8 mouse cellular contexts compared by ENCODE assay signal in the genomic region with DNA sequence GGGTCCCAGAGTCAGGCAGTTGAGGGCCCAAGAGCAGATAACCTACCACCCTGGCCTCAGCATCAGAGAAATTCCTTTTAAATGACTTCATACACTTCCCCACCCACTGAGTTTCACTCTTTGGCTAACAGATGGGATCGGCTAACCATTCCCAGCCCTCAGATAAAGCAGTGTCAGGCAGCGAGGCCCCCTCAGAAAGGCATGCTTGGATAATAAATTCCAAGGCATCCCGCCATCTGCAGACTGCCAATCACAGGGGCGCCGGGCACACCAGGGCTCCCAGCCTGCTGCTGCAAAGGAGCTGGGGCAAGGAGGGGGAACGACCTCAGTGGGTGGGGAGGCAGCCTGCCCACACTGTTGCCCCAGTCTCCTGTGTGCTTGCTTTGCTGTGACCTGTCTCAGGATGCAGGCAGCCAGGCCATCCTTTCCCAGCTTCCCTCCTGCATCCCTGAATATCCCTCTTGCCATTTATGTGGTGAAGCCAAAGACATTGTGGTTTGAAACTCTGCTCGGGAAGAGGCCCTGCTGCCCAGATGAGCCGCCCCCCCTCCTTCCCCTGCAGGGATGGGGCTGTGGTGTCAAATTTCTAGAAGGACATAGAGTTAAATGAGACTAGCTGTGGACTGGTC.
DNase-seq lines count a peak whose midpoint lies in the region; ATAC-seq lines count a peak whose summit lies in the region.

No protein-coding gene starts in this region.

- H3K36me3 ChIP-seq in lung, embryonic 15.5 days: no peaks in the 10 kb centered on the region
- H3K36me3 ChIP-seq in forebrain, embryonic 13.5 days (ENCODE audit: poor library complexity, severe bottlenecking): no peaks in the 10 kb centered on the region
- H3K36me3 ChIP-seq in intestine, embryonic 15.5 days: no peaks in the 10 kb centered on the region
- no peaks in the 10 kb centered on the region for H3K36me3 ChIP-seq in stomach, embryonic 16.5 days (ENCODE audit: control insufficient read depth, insufficient read depth, low read length)

- no peak overlapping the region for H3K4me2 ChIP-seq in lung, embryonic 15.5 days
- no peak overlapping the region; the same call in 1 of the 2 replicates for H3K4me2 ChIP-seq in forebrain, embryonic 13.5 days
- no peak overlapping the region; the same call in 1 of the 2 replicates for H3K4me2 ChIP-seq in intestine, embryonic 15.5 days (replicated peaks)
- H3K4me2 ChIP-seq in stomach, embryonic 16.5 days (ENCODE audit: low read depth, low read length): no peak overlapping the region

- ATAC-seq in lung, embryonic 15.5 days (ENCODE audit: borderline replicate concordance, extremely low read depth, low FRiP score, low TSS enrichment): peak; percentile 58; the same call in 1 of the 2 replicates
- peak; percentile 72 for ATAC-seq in forebrain, embryonic 13.5 days
- peak; percentile 79 for ATAC-seq in intestine, embryonic 15.5 days
- peak; percentile 47; the same call in 1 of the 2 replicates for ATAC-seq in stomach, embryonic 16.5 days (ENCODE audit: insufficient read depth, low FRiP score)

- H3K27ac ChIP-seq in lung, embryonic 15.5 days: peak overlapping the region; percentile 60
- peak overlapping the region; percentile 68 for H3K27ac ChIP-seq in forebrain, embryonic 13.5 days
- H3K27ac ChIP-seq in intestine, embryonic 15.5 days: peak overlapping the region; percentile 49; the same call in 1 of the 2 replicates
- H3K27ac ChIP-seq in stomach, embryonic 16.5 days (ENCODE audit: low read length): peak overlapping the region; percentile 47; the same call in 1 of the 2 replicates

- intact Hi-C loops in left cerebral cortex, postnatal 25 days (cut with DNase I): no loop called here

- H3K9me3 ChIP-seq in lung, embryonic 15.5 days: no peaks in the 10 kb centered on the region
- H3K9me3 ChIP-seq in forebrain, embryonic 13.5 days (replicated peaks): peaks cover 11% of the 10 kb centered on the region; the same call in 1 of the 2 replicates
- no peaks in the 10 kb centered on the region for H3K9me3 ChIP-seq in intestine, embryonic 15.5 days
- no peaks in the 10 kb centered on the region; the same call in 1 of the 2 replicates for H3K9me3 ChIP-seq in stomach, embryonic 16.5 days (replicated peaks; ENCODE audit: control insufficient read depth, low read length)

- H3K9ac ChIP-seq in lung, embryonic 15.5 days: no peak overlapping the region
- H3K9ac ChIP-seq in forebrain, embryonic 13.5 days: no peak overlapping the region
- no peak overlapping the region; the same call in 1 of the 2 replicates for H3K9ac ChIP-seq in intestine, embryonic 15.5 days
- 0 out of 2 replicates have a peak overlapping the region, but pooled peaks have one; percentile 29 for H3K9ac ChIP-seq in stomach, embryonic 16.5 days (ENCODE audit: low read length)

- 5% methylated on average over 8 of the region's 8 CpGs for WGBS in lung, embryonic 15.5 days
- under 1% methylated on average over 8 of the region's 8 CpGs for WGBS in forebrain, embryonic 13.5 days
- WGBS in intestine, embryonic 15.5 days: 5% methylated on average over 8 of the region's 8 CpGs
- WGBS in stomach, embryonic 16.5 days: 5% methylated on average over 8 of the region's 8 CpGs

- peaks cover 20% of the 10 kb centered on the region for H3K4me1 ChIP-seq in lung, embryonic 15.5 days
- peaks cover 21% of the 10 kb centered on the region for H3K4me1 ChIP-seq in forebrain, embryonic 13.5 days
- peaks cover 19% of the 10 kb centered on the region for H3K4me1 ChIP-seq in intestine, embryonic 15.5 days (replicated peaks)
- peaks cover 8% of the 10 kb centered on the region for H3K4me1 ChIP-seq in stomach, embryonic 16.5 days (ENCODE audit: control insufficient read depth, insufficient read depth, low read length)

- no peak for DNase-seq in lung, postnatal 25 days (ENCODE audit: low spot score)
- DNase-seq in right cerebral cortex, postnatal 10 days (ENCODE audit: low spot score in 2 of 2): no peak
- no peak for DNase-seq in ovary, postnatal 10 days (ENCODE audit: low spot score)
- DNase-seq in left cerebral cortex, postnatal 25 days (ENCODE audit: low spot score in 2 of 2): no peak

- H3K27me3 ChIP-seq in lung, embryonic 15.5 days: no peaks in the 10 kb centered on the region
- H3K27me3 ChIP-seq in forebrain, embryonic 13.5 days: no peaks in the 10 kb centered on the region
- H3K27me3 ChIP-seq in intestine, embryonic 15.5 days (replicated peaks): no peaks in the 10 kb centered on the region
- no peaks in the 10 kb centered on the region for H3K27me3 ChIP-seq in stomach, embryonic 16.5 days (ENCODE audit: control insufficient read depth, insufficient read depth, low read length)

- no peak overlapping the region for H3K4me3 ChIP-seq in lung, embryonic 15.5 days
- H3K4me3 ChIP-seq in forebrain, embryonic 13.5 days: no peak overlapping the region
- H3K4me3 ChIP-seq in intestine, embryonic 15.5 days (replicated peaks): no peak overlapping the region
- no peak overlapping the region for H3K4me3 ChIP-seq in stomach, embryonic 16.5 days (replicated peaks; ENCODE audit: low read length)
